Mouse (Mus musculus) limb, embryonic 11.5 days (tissue): ENCODE results near the gene Pomp. TPM values are rescaled to one million over a fixed set of nuclear protein-coding genes. Genes with fewer than 3 reads are reported as not detected.
A peak's percentile ranks its signal among the peaks of the same experiment; 100 is the strongest.

ENCODE experiments used
- ATAC-seq: fragments of 200-750 bp; cut with Nextera tagmentation; 2 replicates; pipeline ENCODE4 v1.8.0; 2017; ENCODE audit warnings: low read depth; ENCODE audit not compliant: insufficient number of reproducible peaks, low FRiP score, low TSS enrichment
- DNase-seq: peaks from one replicate; pipeline ENCODE4 v3.0.0-alpha.2; 2015; ENCODE audit warnings: low spot score
- H3K27ac ChIP-seq: fragments of 300-500 bp; sonication (generic); replicated peaks from 2 replicates; pipeline ENCODE4 v1.5.1; 2014; ENCODE audit warnings: low read depth, mild to moderate bottlenecking, low read length
- H3K27me3 ChIP-seq: fragments of 300-500 bp; sonication (generic); 2 replicates; pipeline ENCODE4 v1.6.1; 2014; ENCODE audit warnings: mild to moderate bottlenecking, low read length, mixed read lengths; ENCODE audit not compliant: control insufficient read depth, insufficient read depth
- H3K36me3 ChIP-seq: fragments of 300-500 bp; sonication (generic); 2 replicates; pipeline ENCODE4 v1.6.1; 2014; ENCODE audit warnings: mild to moderate bottlenecking, low read length, moderate library complexity, mixed read lengths; ENCODE audit not compliant: control insufficient read depth, insufficient read depth
- H3K4me1 ChIP-seq: fragments of 300-500 bp; sonication (generic); 2 replicates; pipeline ENCODE4 v1.6.1; 2014; ENCODE audit warnings: low read length, mixed read lengths; ENCODE audit not compliant: control insufficient read depth, insufficient read depth
- H3K4me2 ChIP-seq: fragments of 300-500 bp; sonication (generic); 2 replicates; pipeline ENCODE4 v1.6.1; 2014; ENCODE audit warnings: low read depth, mild to moderate bottlenecking, moderate library complexity; ENCODE audit not compliant: severe bottlenecking
- H3K4me3 ChIP-seq: fragments of 300-500 bp; sonication (generic); 2 replicates; pipeline ENCODE4 v1.5.1; 2014; ENCODE audit warnings: low read depth, low read length
- H3K9ac ChIP-seq: fragments of 300-500 bp; sonication (generic); 2 replicates; pipeline ENCODE4 v1.6.1; 2014; ENCODE audit warnings: mild to moderate bottlenecking, low read length
- H3K9me3 ChIP-seq: fragments of 300-500 bp; sonication (generic); 2 replicates; pipeline ENCODE4 v1.6.1; 2016; ENCODE audit warnings: low read length; ENCODE audit not compliant: control insufficient read depth
- WGBS: fragments of 180-500 bp; shearing (Covaris S2); extraction: QIAGEN DNeasy Blood & Tissue Kit; methylation state at CpG from one replicate; pipeline ENCODE4 v1.1.7; 2014; 5-methylcytosine and 5-hydroxymethylcytosine counted together
- polyA plus RNA-seq: library from polyadenylated mRNA; unstranded; fragments of >200 nt; fragmentation: Nextera tagmentation; extraction: Ambion mirVana; gene quantifications from 2 replicates; pipeline ENCODE4 v1.2.1, GENCODE M21; 2014

Gene Pomp
- polyA plus RNA-seq, 1 experiment from 2014 or later = 518 TPM

DNA sequence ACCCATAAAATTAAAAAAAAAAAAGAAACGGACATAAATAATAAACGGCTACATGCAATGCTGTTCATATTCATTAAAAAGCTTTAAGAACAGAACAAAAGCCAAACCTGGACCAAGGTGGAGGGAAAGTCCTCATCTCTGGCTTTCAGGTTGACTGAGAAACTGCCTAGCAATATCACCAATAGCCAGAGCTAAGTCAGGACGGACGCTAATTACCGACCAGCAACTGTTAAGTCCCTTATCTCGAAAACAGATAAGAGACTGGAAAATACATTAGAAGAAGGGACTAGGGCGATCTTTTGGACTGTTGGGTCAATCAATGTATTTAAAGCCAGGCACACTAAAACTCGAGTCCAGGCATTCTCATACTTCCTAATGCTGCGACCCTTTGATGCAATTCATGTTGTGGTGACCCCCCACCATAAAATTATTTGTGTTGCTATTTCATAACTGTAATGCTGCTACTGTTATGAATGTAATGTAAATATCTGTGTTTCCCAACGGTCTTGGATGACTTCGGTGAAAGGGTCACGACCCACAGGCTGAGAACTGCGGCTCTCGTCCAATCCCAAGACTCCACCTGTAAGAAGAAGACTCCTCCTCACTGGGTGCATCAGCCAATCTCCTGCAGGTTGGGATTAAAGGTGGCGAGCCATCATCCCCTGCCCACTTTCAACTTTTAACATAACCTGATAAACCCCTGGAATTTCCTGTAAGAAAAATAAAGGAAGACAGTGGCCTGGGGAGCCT is 41.9 kb downstream of the Pomp start:
- DNase-seq (no peak), ATAC-seq (no peak)
- Histone ChIP-seq H3K36me3 (no peaks in the 10 kb centered on the region), H3K9me3 (no peaks in the 10 kb centered on the region), H3K27me3 (no peaks in the 10 kb centered on the region), H3K4me1 (no peaks in the 10 kb centered on the region), H3K27ac (no peak overlapping the region), H3K9ac (no peak overlapping the region), H3K4me2 (no peak overlapping the region), H3K4me3 (no peak overlapping the region)
- WGBS = 85% methylated on average over 15 of the region's 15 CpGs

- no peak overlapping the region for H3K9ac ChIP-seq
- no peaks in the 10 kb centered on the region for H3K27me3 ChIP-seq
- no peak overlapping the region for H3K4me3 ChIP-seq
- no peaks in the 10 kb centered on the region for H3K36me3 ChIP-seq
- no peaks in the 10 kb centered on the region for H3K9me3 ChIP-seq
- ATAC-seq (no peak), DNase-seq (no peak)
- no peaks in the 10 kb centered on the region for H3K4me1 ChIP-seq
- 86% methylated on average over 9 of the region's 9 CpGs for WGBS
- H3K4me2 ChIP-seq = no peak overlapping the region
- no peak overlapping the region for H3K27ac ChIP-seq
These were observed 42.9 kb downstream of the Pomp start for GRCm38 (mm10) chr5:147903166-147903565.

DNA sequence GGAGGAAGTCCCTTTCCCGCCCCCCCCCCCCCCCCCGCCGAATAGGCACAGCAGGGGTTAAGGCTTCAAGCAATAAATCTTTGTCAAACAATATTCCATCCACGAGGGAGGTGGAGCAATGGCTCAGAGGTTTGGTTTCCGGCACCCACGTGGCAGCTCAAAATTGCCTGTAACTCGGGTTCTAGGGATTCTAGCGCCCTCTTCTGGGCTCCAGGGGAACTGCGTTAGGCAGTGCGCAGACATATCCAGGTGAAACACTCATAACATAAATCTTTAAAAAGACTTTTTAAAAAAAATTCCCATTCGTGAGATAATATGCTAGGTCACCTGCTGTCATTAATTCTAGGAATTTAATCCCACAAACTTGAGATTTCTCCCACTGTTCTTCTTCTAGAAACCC is 46.9 kb downstream of the Pomp start:
- 65% methylated on average over 11 of the region's 11 CpGs for WGBS
- no peak for ATAC-seq

DNA sequence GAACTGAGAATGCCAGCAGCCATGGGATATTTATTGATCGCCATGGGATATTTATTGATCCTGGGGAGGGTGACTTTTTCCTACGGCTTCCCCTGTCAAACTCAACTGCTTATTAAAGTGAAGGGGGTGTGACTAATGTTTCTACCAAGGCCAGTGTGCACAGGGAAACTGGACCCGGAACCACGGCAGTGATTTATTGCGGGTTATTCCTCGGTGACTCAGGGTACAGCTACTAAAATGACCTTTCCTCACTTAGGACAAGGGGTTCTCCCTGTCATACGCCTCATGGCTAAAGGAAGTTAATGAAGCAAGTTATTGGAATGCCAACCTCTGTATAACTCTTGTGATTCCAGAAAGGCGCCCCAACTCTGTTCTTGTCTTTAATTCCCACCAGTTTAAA is 47.6 kb downstream of the Pomp start:
- Histone ChIP-seq H3K4me3 (no peak overlapping the region), H3K4me1 (no peaks in the 10 kb centered on the region), H3K9ac (no peak overlapping the region), H3K27ac (no peak overlapping the region), H3K36me3 (no peaks in the 10 kb centered on the region), H3K9me3 (no peaks in the 10 kb centered on the region), H3K27me3 (no peaks in the 10 kb centered on the region), H3K4me2 (no peak overlapping the region)
- DNase-seq (no peak), ATAC-seq (no peak)
- WGBS = 85% methylated on average over 8 of the region's 8 CpGs

More for the DNA sequence above, 46.9 kb downstream of the Pomp start:
- H3K9me3 ChIP-seq = no peaks in the 10 kb centered on the region
- no peaks in the 10 kb centered on the region for H3K27me3 ChIP-seq
- no peak overlapping the region for H3K27ac ChIP-seq
- no peaks in the 10 kb centered on the region for H3K4me1 ChIP-seq
- no peak overlapping the region for H3K4me2 ChIP-seq
- DNase-seq = no peak
- H3K4me3 ChIP-seq = no peak overlapping the region
- H3K36me3 ChIP-seq = no peaks in the 10 kb centered on the region
- no peak overlapping the region for H3K9ac ChIP-seq

DNA sequence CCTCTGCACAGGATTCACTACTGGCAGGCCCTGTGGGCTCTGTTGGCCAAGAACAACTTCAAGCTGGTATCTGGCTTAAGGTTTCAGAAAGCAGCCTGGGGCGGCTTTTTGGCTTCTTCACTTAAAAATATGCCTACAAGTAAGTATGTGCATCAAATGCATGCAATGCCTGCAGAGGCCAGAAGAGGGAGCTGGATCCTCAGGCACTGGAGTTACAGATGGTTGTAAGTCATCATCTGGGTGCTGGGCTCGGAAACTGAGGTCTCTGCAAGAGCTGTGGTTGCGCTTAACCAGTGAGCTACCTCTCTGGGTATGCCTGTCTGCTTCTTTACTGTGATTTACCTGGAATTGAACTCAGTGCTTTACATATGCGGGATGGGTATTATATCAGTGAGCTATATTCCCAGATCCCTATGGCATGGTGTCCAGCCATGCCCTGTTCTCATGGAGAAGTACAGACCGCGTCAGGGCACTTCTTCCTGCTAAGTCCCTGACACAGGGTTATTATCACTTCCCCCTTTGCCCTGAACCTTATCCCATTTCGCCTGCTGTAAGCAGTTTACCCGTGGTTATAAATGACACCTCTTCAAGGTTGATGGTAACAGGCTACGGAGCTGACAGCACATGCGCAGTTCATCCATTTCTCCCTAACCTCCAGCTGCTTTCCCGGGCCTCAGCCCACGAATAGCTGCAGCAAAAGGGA is 50.7 kb downstream of the Pomp start:
- no peaks in the 10 kb centered on the region for H3K36me3 ChIP-seq
- DNase-seq (no peak), ATAC-seq (no peak)
- no peak overlapping the region for H3K4me3 ChIP-seq
- H3K4me2 ChIP-seq = no peak overlapping the region
- peaks cover 6% of the 10 kb centered on the region; the same call in 1 of the 2 replicates for H3K4me1 ChIP-seq
- H3K27me3 ChIP-seq = no peaks in the 10 kb centered on the region
- WGBS = 85% methylated on average over 12 of the region's 12 CpGs
- no peaks in the 10 kb centered on the region for H3K9me3 ChIP-seq
- no peak overlapping the region for H3K27ac ChIP-seq
- H3K9ac ChIP-seq = no peak overlapping the region

DNA sequence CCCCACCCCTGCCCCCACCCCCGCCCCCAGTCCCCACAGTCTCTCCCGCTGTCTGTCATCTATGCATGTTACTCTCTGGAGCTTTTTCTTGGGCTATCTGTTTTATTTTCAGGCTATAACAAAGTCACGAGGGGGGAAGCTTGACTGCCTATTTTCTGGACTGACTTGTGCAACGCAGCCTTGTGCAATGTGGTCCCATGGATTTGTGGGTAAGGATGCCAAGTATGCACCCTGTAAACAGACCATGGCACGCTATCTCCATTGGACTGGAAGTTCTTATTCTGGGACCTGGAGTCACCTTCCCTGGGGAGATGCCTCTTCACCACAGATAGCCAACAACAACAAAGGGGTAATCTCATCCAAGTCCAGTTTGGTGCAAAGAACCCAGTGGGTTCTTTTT is 51.5 kb downstream of the Pomp start:
- Histone ChIP-seq H3K9me3 (no peaks in the 10 kb centered on the region), H3K9ac (no peak overlapping the region), H3K27me3 (no peaks in the 10 kb centered on the region), H3K36me3 (no peaks in the 10 kb centered on the region), H3K4me3 (no peak overlapping the region), H3K4me1 (peaks cover 6% of the 10 kb centered on the region; the same call in 1 of the 2 replicates), H3K27ac (no peak overlapping the region), H3K4me2 (no peak overlapping the region)
- ATAC-seq = no peak
- WGBS = 81% methylated on average over 5 of the region's 5 CpGs
- no peak for DNase-seq

GRCm38 (mm10) chr5:147913241-147913842 is 53.1 kb downstream of the Pomp start:
- Histone ChIP-seq H3K36me3 (no peaks in the 10 kb centered on the region), H3K9ac (no peak overlapping the region), H3K4me2 (no peak overlapping the region), H3K4me1 (peaks cover 6% of the 10 kb centered on the region; the same call in 1 of the 2 replicates), H3K9me3 (no peaks in the 10 kb centered on the region), H3K27me3 (no peaks in the 10 kb centered on the region), H3K27ac (no peak overlapping the region), H3K4me3 (no peak overlapping the region)
- ATAC-seq (no peak), DNase-seq (peak; percentile 29)
- 27% methylated on average over 14 of the region's 14 CpGs for WGBS

- DNase-seq (no peak), ATAC-seq (no peak)
- WGBS = 56% methylated on average over 6 of the region's 6 CpGs
- Histone ChIP-seq H3K36me3 (no peaks in the 10 kb centered on the region), H3K4me3 (no peak overlapping the region), H3K27ac (no peak overlapping the region), H3K4me1 (peaks cover 6% of the 10 kb centered on the region; the same call in 1 of the 2 replicates), H3K9me3 (no peaks in the 10 kb centered on the region), H3K9ac (no peak overlapping the region), H3K27me3 (no peaks in the 10 kb centered on the region), H3K4me2 (no peak overlapping the region)
These were observed 54.8 kb downstream of the Pomp start for GRCm38 (mm10) chr5:147915038-147915566.
